Mouse (Mus musculus): ENCODE data around the gene Sphk1.

Gene Sphk1

GRCm38 (mm10) chr11:116506151-116506875 lies 24.4 kb upstream of the Sphk1 start:
- in situ Hi-C loops (cut with MboI, MseI) = no loop called here

GRCm38 (mm10) chr11:116508689-116509088 lies 22.0 kb upstream of the Sphk1 start:
- in situ Hi-C loops (cut with MboI, MseI) = no loop called here

DNA sequence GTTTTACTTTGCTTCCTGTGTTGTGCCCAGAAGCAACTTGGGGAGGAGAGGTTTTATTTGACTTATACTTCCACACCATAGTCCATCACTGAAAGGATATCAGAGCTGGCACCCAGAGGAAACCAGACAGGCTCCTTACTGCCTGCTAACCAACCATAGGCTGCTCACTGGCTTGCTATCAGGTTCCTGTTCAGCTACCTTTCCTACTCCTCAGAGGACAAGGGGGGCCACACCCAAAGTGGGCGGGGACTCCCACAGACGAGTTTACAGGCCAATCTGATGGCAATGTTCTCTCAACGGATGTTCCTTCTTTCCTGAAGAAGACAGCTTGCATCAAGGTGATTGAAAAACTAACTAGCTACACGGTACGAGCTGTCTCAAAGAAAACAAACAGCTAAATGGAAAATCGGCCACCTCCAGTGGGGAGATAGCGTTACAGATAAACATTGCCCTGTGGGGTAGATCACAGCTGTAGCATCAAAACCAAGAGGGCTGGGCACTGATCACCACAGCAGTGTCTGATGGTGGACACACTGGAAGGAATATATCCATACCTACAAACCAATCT lies 19.3 kb upstream of the Sphk1 start:
- in situ Hi-C loops (cut with MboI, MseI) = no loop called here

DNA sequence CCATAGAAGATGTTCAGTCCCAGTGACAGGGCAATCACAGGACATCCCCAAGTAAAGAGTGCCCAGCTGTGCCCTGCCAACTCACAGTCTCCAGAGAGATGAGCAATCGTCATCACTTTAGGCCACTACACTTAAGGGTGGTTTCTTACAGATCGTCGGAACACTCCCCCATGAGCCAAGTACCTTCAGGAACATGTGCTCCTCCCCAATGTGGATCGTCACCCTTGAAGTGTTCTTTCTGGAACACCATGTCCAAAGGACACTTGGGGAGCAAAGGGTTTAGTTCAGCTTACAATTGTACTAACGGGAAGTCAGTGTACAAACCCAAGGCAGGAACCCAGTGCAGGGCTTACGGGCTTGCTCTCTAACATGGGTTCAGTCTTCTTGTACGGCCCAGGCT lies 18.6 kb upstream of the Sphk1 start:
- in situ Hi-C loops (cut with MboI, MseI) = no loop called here

- in situ Hi-C loops (cut with MboI, MseI) = no loop called here
Observed at GRCm38 (mm10) chr11:116512987-116513386, 17.7 kb upstream of the Sphk1 start.

DNA sequence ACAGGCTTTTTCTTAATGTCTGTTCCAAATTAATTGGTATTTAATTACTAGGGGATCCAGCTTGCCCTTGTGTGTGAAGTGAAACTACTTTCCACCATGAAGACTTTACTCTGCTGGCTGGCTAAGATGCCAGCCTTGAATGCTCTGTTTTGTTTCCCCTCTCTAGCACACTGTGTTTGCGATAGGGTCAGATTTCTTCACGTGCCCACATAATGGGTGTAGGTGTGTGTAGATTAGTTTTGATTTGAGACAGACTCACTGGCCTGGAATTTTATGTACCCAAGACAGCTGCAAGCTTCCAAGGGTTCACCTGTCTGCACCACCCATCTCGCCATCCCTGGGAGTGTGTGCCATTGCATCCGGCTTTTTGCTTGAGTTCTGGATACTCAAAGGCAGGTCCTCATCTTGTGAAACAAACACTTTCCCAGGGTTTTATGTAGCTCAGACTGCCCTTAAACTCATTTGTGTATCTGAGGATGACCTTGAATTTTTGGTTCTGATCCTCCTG lies 17.1 kb upstream of the Sphk1 start:
- in situ Hi-C loops (cut with MboI, MseI) = no loop called here

GRCm38 (mm10) chr11:116515330-116516020 lies 15.2 kb upstream of the Sphk1 start:
- in situ Hi-C loops (cut with MboI, MseI) = no loop called here

GRCm38 (mm10) chr11:116518482-116518881 lies 12.2 kb upstream of the Sphk1 start:
- in situ Hi-C loops (cut with MboI, MseI) = no loop called here

DNA sequence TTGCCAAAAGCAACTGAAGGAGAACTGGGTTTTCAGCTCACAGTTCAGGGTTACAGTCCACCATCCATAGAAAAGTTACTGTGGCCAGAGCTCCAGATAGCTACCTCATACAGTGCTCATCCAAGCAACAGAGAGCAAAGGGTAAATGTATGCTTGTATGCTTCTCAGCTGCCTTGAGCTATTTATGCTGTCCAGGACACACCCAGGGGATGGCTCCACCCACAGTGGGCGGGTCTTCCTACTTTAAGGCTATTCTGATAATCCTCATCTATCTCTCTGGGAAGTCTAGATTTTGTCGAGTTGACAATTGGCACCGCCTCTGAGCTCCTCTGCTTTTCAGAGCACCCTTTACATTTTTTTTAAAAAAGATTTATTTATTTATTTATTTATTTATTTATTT lies 9.6 kb upstream of the Sphk1 start:
- in situ Hi-C loops (cut with MboI, MseI) = no loop called here

DNA sequence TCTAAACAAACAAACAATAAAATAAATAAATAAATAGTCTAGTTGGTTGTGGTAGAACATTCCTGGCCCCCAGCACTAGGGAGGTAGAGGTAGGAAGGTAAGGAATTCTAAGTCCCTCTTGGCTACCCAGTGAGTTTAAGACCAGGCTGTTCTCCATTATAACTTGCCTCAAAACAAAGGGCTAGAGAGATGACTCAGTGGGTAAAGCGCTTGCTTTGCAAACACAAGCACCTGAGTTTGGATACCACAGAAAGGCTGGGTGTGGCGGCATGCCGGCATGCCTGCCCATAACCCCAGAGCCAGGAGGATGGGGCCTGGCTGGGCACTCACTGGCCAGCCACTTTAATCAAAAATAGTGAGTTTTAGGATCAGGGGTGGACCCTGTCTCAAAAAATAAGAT lies 8.7 kb upstream of the Sphk1 start:
- in situ Hi-C loops (cut with MboI, MseI) = no loop called here

- in situ Hi-C loops (cut with MboI, MseI) = no loop called here
Observed at GRCm38 (mm10) chr11:116522886-116523698, 7.6 kb upstream of the Sphk1 start.

DNA sequence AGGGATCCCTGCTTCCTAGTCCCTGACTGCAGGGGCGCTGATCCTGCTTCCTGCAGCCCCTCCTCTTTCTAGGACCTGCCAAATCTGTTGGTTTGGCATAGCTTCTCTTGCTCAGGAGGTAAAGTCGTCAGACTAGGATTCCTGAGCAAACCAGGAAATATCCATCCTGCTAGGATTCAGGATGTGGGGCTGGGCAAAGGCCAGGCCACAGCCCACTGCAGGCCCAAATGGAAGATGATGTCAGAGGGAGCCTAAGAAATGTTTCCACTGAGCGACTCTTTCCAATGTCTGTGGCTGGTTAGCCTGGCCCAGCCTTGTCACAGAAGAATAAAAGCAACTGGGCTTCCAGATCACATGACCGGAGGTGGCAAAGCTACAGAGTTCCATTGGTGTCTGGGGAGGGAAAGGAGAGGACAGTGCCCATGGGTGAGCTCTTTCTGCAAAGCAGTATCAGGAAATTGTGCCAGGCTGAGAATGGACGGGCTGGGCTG lies 7.0 kb upstream of the Sphk1 start:
- in situ Hi-C loops (cut with MboI, MseI) = no loop called here

DNA sequence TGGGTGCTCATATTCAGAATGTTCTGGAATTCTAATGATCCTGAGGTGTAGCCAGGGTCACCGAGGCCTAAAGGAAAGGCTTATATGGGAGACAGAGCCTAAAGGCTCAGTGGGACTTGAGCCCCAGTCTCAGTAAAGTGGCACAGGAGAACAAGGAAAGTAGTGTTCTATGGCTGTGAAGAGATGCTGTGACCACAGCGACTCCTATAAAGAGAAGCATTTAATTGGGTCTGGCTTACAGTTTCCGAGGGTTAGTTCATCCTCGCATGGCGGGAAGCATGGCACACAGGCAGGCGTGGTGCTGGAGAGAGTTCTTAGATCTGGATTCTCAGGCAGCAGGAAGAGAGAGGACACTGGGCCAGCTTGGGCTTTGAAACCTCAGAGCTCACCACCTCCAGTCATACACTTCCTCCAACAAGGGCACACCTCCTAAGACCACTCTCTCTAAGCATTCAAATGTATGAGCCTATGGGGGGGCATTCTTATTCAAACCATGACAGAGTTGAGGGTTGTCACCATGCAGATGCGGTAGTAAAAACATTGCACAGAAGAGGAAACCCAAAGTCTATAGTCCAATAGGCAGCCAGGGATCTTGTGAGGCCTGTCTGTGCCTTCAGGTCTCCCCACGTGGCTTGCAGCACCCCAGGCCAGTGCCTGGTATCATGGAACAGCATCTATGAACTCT lies 1.9 kb upstream of the Sphk1 start:
- in situ Hi-C loops (cut with MboI, MseI) = no loop called here

DNA sequence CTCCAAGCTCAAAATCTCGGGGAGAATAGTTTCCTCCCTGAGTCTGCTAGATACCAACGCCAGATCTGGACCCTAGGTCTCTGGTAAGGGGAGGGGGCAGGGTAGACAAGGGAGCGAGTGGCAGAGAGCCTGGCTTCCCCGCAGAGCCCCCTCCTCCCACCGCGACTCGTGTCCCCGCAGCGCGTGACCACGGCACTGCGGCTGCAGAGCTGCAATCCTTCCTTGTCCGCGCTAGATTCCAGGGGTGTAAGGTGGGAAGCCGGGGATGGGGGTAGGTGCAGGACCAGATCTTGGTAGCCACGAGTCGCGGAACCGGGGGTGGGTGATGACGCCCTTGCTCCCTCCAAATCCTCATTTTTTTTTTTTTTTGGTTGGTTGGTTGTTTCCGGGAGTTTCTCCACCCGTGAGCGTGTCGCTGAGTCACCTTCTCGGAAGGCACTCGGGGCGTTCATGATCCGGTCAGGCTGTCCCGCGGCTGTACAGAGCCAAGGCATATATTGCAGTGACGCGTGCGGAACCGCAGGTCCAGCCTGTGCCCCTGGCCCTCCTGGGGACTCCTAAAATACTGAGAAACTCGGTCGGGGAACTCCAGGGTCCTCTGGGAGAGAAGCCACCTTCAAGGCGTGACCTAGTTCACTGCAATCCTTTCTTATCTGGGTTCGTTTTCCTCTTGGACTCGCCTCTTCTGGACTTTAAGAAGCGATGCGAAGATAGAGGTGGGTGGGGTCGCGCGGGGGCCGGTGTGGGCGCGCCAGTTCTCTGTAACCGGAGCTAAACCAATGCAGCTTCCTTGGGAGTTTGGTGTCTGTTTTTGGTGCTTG lies 856 bp downstream of the Sphk1 start:
- in situ Hi-C loops (cut with MboI, MseI) = loop anchor here (5.0 kb wide), 1 partner anchor 39 kb away; the partner anchor contains the start of gene Prpsap1

GRCm38 (mm10) chr11:116532262-116532809 lies 1.6 kb downstream of the Sphk1 start:
- in situ Hi-C loops (cut with MboI, MseI) = loop anchor here (5.0 kb wide), 1 partner anchor 40 kb away; the partner anchor contains the start of gene Prpsap1

- in situ Hi-C loops (cut with MboI, MseI) = loop anchor here (5.0 kb wide), 1 partner anchor 41 kb away; the partner anchor contains the start of gene Prpsap1
Observed at GRCm38 (mm10) chr11:116532810-116533338, 2.1 kb downstream of the Sphk1 start.

- in situ Hi-C loops (cut with MboI, MseI) = loop anchor here (5.0 kb wide), 1 partner anchor 41 kb away; the partner anchor contains the start of gene Prpsap1
Observed at GRCm38 (mm10) chr11:116533341-116534153, 2.8 kb downstream of the Sphk1 start.

GRCm38 (mm10) chr11:116534154-116534865 lies 3.6 kb downstream of the Sphk1 start:
- in situ Hi-C loops (cut with MboI, MseI) = loop anchor here (5.0 kb wide), 1 partner anchor 42 kb away; the partner anchor contains the start of gene Prpsap1
